In genomic region chr1:174621512-174621911, GRCm38 (mm10) we compare ENCODE assay signal across 16 mouse cellular contexts.
"Had no signal": no experiment of that assay in that cellular context is flagged by ENCODE, and none has a peak within 500 bp of the region (broad histone marks: within the 10 kb centered on the region; RNA-seq: fewer than 3 reads in every experiment).

No protein-coding gene starts in this region.

- H3K27ac ChIP-seq: limb, embryonic 12.5 days; limb, embryonic 15.5 days; liver, embryonic 14.5 days; macrophage; midbrain, embryonic 12.5 days; midbrain, embryonic 15.5 days; neural tube, embryonic 12.5 days; neural tube, embryonic 15.5 days; stomach, embryonic 15.5 days had no signal

- H3K4me3 ChIP-seq: limb, embryonic 12.5 days; limb, embryonic 15.5 days; midbrain, embryonic 12.5 days; midbrain, embryonic 15.5 days; neural tube, embryonic 12.5 days; neural tube, embryonic 15.5 days; stomach, embryonic 15.5 days had no signal

- DNase-seq: kidney, adult 9 months; kidney, postnatal 25 days; left cerebral cortex, postnatal 4 days; liver, postnatal 0 days; lung, embryonic 14.5 days; right cerebral cortex, postnatal 4 days; thymus, postnatal 25 days had no signal
